Mouse (Mus musculus) ovary, postnatal 36 days (tissue): Measurements from ENCODE around the gene Cep162.

Experiments used
- DNase-seq: peaks from one replicate; pipeline ENCODE4 v3.0.0; 2022; ENCODE audit warnings: low spot score, mixed read lengths

Gene Cep162

GRCm38 (mm10) chr9:87152641-87153325 is 102.6 kb downstream of the Cep162 start:
- no peak for DNase-seq

GRCm38 (mm10) chr9:87147927-87148326 is 107.4 kb downstream of the Cep162 start:
- no peak for DNase-seq

GRCm38 (mm10) chr9:87146400-87146799 is 108.9 kb downstream of the Cep162 start:
- no peak for DNase-seq

GRCm38 (mm10) chr9:87145671-87146070 is 109.7 kb downstream of the Cep162 start:
- DNase-seq = no peak

- DNase-seq = no peak
These were observed 110.2 kb downstream of the Cep162 start for GRCm38 (mm10) chr9:87145180-87145579.

GRCm38 (mm10) chr9:87144532-87144931 is 110.8 kb downstream of the Cep162 start:
- no peak for DNase-seq

GRCm38 (mm10) chr9:87144106-87144505 is 111.2 kb downstream of the Cep162 start, which contains the start of gene Mrap2:
Gene Mrap2 (plus strand): TSS chr9:87144306.
- peak; percentile 75 for DNase-seq

- no peak for DNase-seq
These were observed 112.3 kb downstream of the Cep162 start for GRCm38 (mm10) chr9:87143076-87143475.
